In the genomic region with DNA sequence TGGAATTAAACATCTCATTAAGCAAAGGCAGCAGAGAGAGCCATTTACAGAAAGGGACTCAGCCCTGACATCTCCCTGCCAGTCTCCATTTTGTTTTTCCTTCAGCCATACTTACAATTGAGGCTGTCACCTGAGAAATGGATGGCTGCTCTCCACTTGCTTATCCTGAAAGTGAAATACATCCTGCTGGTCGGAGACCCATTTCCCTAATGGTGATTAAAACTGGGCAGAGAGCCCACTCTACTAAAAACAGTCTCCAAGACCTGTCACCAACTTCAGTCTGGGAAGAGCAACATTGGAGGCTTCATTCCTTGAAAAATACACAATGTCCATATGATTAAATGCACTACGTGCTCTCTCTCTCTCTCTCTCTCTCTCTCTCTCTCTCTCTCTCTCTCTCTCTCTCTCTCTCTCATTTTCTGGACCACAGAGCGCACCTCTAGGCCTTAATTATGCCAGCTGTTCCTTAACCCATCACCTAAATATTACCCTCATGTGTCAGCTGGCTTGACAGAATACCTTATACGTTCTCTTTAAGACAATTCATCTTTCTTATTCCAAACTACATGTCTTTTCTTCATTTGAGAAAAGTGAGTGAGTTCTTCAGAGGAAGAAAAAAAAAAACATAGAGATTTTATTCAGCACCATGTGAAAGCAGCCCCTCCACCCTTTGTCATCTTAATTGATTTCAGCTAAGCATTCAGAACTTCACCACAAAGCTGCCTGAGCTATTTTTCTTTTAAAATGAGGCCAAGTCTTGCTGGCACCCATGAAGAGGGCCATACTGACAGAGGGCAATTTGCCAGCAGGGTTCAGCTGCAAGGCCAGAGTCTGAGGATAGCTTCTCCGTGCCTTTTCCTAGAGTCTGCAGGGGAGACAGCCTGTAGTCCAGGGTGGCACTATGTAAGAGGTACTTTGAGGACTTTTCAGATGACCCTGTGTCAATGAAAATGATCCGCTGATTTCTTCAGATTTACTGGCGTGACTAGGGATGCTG, we compare ENCODE assay signal across 8 mouse cellular contexts. TPM values are rescaled to one million over a fixed set of nuclear protein-coding genes. Genes with fewer than 3 reads are reported as not detected.
DNase-seq lines count a peak whose midpoint lies in the region; ATAC-seq lines count a peak whose summit lies in the region.

No protein-coding gene starts in this region.

- no peaks in the 10 kb centered on the region for H3K9me3 ChIP-seq in kidney, embryonic 14.5 days (ENCODE audit: control insufficient read depth, low read length)
- no peaks in the 10 kb centered on the region for H3K9me3 ChIP-seq in hindbrain, embryonic 14.5 days (ENCODE audit: control insufficient read depth, low read length)

- no peaks in the 10 kb centered on the region for H3K36me3 ChIP-seq in kidney, embryonic 14.5 days (ENCODE audit: control insufficient read depth, insufficient read depth, low read length)
- no peaks in the 10 kb centered on the region for H3K36me3 ChIP-seq in hindbrain, embryonic 14.5 days (replicated peaks; ENCODE audit: control insufficient read depth, insufficient read depth)

- H3K27me3 ChIP-seq in kidney, embryonic 14.5 days (ENCODE audit: control insufficient read depth, insufficient read depth, low read length), result no peaks in the 10 kb centered on the region
- H3K27me3 ChIP-seq in hindbrain, embryonic 14.5 days (ENCODE audit: control insufficient read depth, insufficient read depth, low read length), result no peaks in the 10 kb centered on the region

- 54% methylated on average over 7 of the region's 7 CpGs for WGBS in kidney, embryonic 14.5 days
- WGBS in hindbrain, embryonic 14.5 days, result 35% methylated on average over 7 of the region's 7 CpGs

- H3K4me3 ChIP-seq in kidney, embryonic 14.5 days (ENCODE audit: low read length), result no peak overlapping the region
- H3K4me3 ChIP-seq in hindbrain, embryonic 14.5 days (replicated peaks; ENCODE audit: low read length), result no peak overlapping the region

- no peak overlapping the region for H3K9ac ChIP-seq in kidney, embryonic 14.5 days (ENCODE audit: low read depth, low read length)
- H3K9ac ChIP-seq in hindbrain, embryonic 14.5 days, result no peak overlapping the region

- H3K4me2 ChIP-seq in kidney, embryonic 14.5 days (replicated peaks; ENCODE audit: low read depth, low read length), result no peak overlapping the region
- H3K4me2 ChIP-seq in hindbrain, embryonic 14.5 days (replicated peaks), result no peak overlapping the region

- H3K4me1 ChIP-seq in kidney, embryonic 14.5 days (ENCODE audit: control insufficient read depth, insufficient read depth, low read length), result no peaks in the 10 kb centered on the region
- peaks cover 31% of the 10 kb centered on the region for H3K4me1 ChIP-seq in hindbrain, embryonic 14.5 days (replicated peaks; ENCODE audit: control insufficient read depth, insufficient read depth, low read length)

- no peak overlapping the region for H3K27ac ChIP-seq in kidney, embryonic 14.5 days (ENCODE audit: low read depth, low read length)
- peak overlapping the region; percentile 47 for H3K27ac ChIP-seq in hindbrain, embryonic 14.5 days

- peak; percentile 68; the same call in 1 of the 2 replicates for ATAC-seq in kidney, embryonic 14.5 days (ENCODE audit: low FRiP score, low TSS enrichment)
- ATAC-seq in hindbrain, embryonic 14.5 days (ENCODE audit: low FRiP score), result peak; percentile 68; the same call in 1 of the 2 replicates
- no peak for ATAC-seq in megakaryocyte progenitor cell, adult 5-6 weeks (replicated peaks; ENCODE audit: poor library complexity)

- no peak for DNase-seq in kidney, adult 8-10 months
- DNase-seq in 3T3-L1 (ENCODE audit: low read depth, low spot score), result peak; percentile 43
- peak; percentile 75 for DNase-seq in cerebellum, adult 11 months
- DNase-seq in hindbrain, embryonic 14.5 days (ENCODE audit: low spot score), result peak; percentile 68
- no peak for DNase-seq in frontal cortex, postnatal 14 days (ENCODE audit: low spot score in 2 of 2)
- no peak for DNase-seq in left cerebral cortex, adult 11 months (ENCODE audit: low spot score)

RNA-seq across cellular contexts. Expression of a gene that starts 51.6 kb away (rescaled TPM):
- 4.7 and 4.9 TPM in 2 replicates for polyA plus RNA-seq in kidney, embryonic 14.5 days (2014; fragmentation: Nextera tagmentation; extraction: Ambion mirVana)
- polyA plus RNA-seq in hindbrain, embryonic 14.5 days (2014; fragmentation: Nextera tagmentation; extraction: Ambion mirVana), result 413 and 417 TPM in 2 replicates
- total RNA-seq in megakaryocyte progenitor cell, adult 5-6 weeks (2015), result 0.12 TPM in 1 of 2 replicates, not detected in the other
- total RNA-seq in megakaryocyte progenitor cell, adult 5-6 weeks (2017), result not detected in 2 replicates

Comparison
In these comparisons a context has a peak if more than half of its experiments do, and no peak if none do; other contexts are left out.
1. DNase-seq: peak in 3T3-L1 (single experiment), cerebellum, adult 11 months (single experiment) and hindbrain, embryonic 14.5 days (single experiment); none in kidney, adult 8-10 months (0 of 2), frontal cortex, postnatal 14 days (0 of 2) and left cerebral cortex, adult 11 months (single experiment).
2. RNA of a gene that starts 51.6 kb away (polyA plus RNA-seq): 413 to 417 TPM in hindbrain, embryonic 14.5 days; 4.7 to 4.9 TPM in kidney, embryonic 14.5 days; every median in the first group is over 10 times any median in the second.